Mouse (Mus musculus) forebrain, embryonic 14.5 days (tissue): ENCODE measurements at regions not wholly inside any gene's neighbourhood (a gene's known extent, or its start where the extent isn't known, plus 50 kb on each side); places are given as distances from the start of the nearest gene placed in this dataset.

Experiments
- ATAC-seq: fragments of 200-750 bp; cut with Nextera tagmentation; 2 replicates; pipeline ENCODE4 v1.8.0; 2017; ENCODE audit warnings: mild to moderate bottlenecking, moderate library complexity
- DNase-seq: peaks from one replicate; pipeline ENCODE4 v3.0.0-alpha.2; 2015; ENCODE audit warnings: low spot score
- H3K27ac ChIP-seq: fragments of 300-500 bp; sonication (generic); 2 replicates; pipeline ENCODE4 v1.5.1; 2014; ENCODE audit warnings: low read depth, mild to moderate bottlenecking, control low read depth, low read length, moderate library complexity
- H3K27me3 ChIP-seq: fragments of 300-500 bp; sonication (generic); replicated peaks from 2 replicates; pipeline ENCODE4 v1.6.1; 2014; ENCODE audit warnings: low read length, control low read depth, mixed read lengths; ENCODE audit not compliant: control insufficient read depth, insufficient read depth
- H3K36me3 ChIP-seq: fragments of 300-500 bp; sonication (generic); 2 replicates; pipeline ENCODE4 v1.6.1; 2014; ENCODE audit warnings: low read length, control low read depth; ENCODE audit not compliant: control insufficient read depth, insufficient read depth
- H3K4me1 ChIP-seq: fragments of 300-500 bp; sonication (generic); 2 replicates; pipeline ENCODE4 v1.6.1; 2014; ENCODE audit warnings: antibody characterized with exemption, low read length, control low read depth; ENCODE audit not compliant: control insufficient read depth, insufficient read depth
- H3K4me2 ChIP-seq: fragments of 300-500 bp; sonication (generic); 2 replicates; pipeline ENCODE4 v1.6.1; 2014; ENCODE audit warnings: mild to moderate bottlenecking, control low read depth, low read length
- H3K4me3 ChIP-seq: fragments of 300-500 bp; sonication (generic); 2 replicates; pipeline ENCODE4 v1.5.1; 2014; ENCODE audit warnings: low read depth, low read length, control low read depth
- H3K9ac ChIP-seq: fragments of 300-500 bp; sonication (generic); 2 replicates; pipeline ENCODE4 v1.6.1; 2014; ENCODE audit warnings: mild to moderate bottlenecking, low read length, control low read depth, moderate library complexity
- H3K9me3 ChIP-seq: fragments of 300-500 bp; sonication (generic); replicated peaks from 2 replicates; pipeline ENCODE4 v1.6.1; 2016; ENCODE audit warnings: low read length, control low read depth, mixed read lengths; ENCODE audit not compliant: control insufficient read depth
- WGBS: fragments of 180-500 bp; shearing (Covaris S2); extraction: QIAGEN DNeasy Blood & Tissue Kit; methylation state at CpG from one replicate; pipeline ENCODE4 v1.1.7; 2014; 5-methylcytosine and 5-hydroxymethylcytosine counted together

DNA sequence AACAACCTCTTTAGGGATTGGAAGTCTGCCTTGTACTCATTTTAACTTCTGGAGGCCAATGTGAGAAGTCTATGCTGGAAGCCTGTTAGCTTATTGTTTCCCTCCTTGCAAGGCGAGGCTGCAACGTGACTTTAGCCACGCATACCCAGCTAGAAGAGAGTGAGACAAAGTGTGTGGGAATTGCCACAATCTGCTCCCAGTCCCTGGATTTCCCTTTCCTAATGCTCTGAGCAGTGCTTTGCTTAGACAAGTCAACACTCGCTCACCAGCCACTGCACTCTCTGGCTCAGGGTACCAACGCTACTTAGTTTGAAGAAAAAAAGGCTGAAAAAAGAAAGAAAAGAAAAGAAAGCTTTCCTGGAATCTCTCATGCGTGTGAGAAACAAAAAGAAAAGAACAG, 147.5 kb upstream of the Pik3r1 start:
- H3K9ac ChIP-seq: no peak overlapping the region
- H3K9me3 ChIP-seq: no peaks in the 10 kb centered on the region
- no peak overlapping the region for H3K4me2 ChIP-seq
- DNase-seq: no peak
- WGBS: 36% methylated on average over 6 of the region's 6 CpGs
- H3K27ac ChIP-seq: no peak overlapping the region
- H3K27me3 ChIP-seq: no peaks in the 10 kb centered on the region
- no peak for ATAC-seq
- peaks cover 4% of the 10 kb centered on the region for H3K4me1 ChIP-seq
- no peaks in the 10 kb centered on the region for H3K36me3 ChIP-seq
- no peak overlapping the region for H3K4me3 ChIP-seq

DNA sequence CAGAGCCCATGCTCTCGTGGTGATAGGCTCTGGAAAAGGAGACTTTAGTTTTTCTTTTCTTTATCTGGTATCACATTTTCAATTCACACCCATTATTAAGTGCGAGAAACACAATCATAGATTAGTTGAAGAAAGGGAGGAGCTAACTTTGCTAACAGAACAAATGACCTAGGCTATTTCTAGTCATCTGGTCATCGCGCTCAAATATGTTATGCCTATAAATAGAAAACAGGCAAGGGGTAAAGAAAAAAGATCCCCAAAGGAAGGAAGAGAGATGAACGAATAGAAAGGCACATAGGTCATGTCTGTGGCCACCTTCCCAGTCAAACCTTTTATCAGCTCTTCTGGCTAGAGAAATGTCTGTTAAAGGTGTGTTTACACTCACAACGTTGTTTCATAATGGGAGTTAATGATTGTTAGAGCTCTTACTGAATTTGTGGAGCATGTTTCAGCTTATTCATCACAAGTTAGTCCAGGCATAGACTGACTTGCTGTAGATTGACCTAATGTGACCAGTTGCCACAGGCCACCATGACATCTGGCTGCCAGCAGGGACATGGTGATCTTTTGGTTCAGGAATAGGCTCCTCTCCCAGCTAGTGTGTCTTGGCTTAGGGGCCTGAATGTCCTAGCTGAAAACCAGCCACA, 148.1 kb upstream of the Pik3r1 start:
- DNase-seq: no peak
- Histone ChIP-seq H3K27me3 (no peaks in the 10 kb centered on the region), H3K4me3 (no peak overlapping the region), H3K36me3 (no peaks in the 10 kb centered on the region), H3K27ac (no peak overlapping the region), H3K4me1 (peaks cover 4% of the 10 kb centered on the region), H3K4me2 (no peak overlapping the region), H3K9me3 (no peaks in the 10 kb centered on the region), H3K9ac (no peak overlapping the region)
- no peak for ATAC-seq
- 61% methylated on average over 6 of the region's 6 CpGs for WGBS

DNA sequence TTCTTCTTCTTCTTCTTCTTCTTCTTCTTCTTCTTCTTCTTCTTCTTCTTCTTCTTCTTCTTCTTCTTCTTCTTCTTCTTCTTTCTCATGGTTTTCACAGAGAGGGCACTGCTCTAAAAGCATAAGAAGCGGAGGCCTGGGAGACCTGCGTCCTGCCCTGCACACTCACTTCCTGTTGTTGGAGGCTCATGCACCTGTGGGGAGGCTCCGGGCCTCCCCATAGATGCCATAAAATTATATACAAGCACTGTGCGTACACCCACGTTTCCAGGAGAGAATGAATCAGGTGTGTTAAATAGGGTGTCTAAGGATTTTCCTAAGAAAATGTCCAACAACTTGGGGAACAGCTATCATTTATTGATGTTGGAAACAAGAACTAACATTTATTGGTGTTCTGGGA, 148.9 kb upstream of the Pik3r1 start:
- Histone ChIP-seq H3K9ac (no peak overlapping the region), H3K27ac (no peak overlapping the region), H3K9me3 (no peaks in the 10 kb centered on the region), H3K27me3 (no peaks in the 10 kb centered on the region), H3K4me1 (peaks cover 4% of the 10 kb centered on the region), H3K4me3 (no peak overlapping the region), H3K4me2 (no peak overlapping the region), H3K36me3 (no peaks in the 10 kb centered on the region)
- ATAC-seq: no peak
- 94% methylated on average over 5 of the region's 5 CpGs for WGBS
- DNase-seq: no peak

DNA sequence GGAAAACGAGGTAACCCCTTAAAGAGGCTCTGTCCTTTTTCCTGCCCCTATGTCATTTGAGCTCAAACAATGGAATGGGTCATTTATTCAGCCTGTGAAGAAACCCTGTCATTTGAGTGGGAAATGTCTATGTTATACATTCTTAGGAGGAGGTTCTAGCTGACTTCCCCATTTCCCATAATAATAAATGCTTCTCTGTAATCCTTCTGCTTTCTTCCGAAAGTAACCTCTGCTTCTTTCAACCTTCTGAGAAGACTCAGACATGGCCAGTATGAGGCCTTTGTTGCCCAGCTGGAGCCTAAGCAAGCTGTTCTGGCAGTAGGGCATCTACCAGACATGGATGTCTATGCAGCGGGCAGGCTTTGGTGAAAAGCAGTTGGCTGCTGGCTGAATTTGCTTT, 150.2 kb upstream of the Pik3r1 start:
- Histone ChIP-seq H3K27me3 (no peaks in the 10 kb centered on the region), H3K36me3 (no peaks in the 10 kb centered on the region), H3K4me3 (no peak overlapping the region), H3K9me3 (no peaks in the 10 kb centered on the region), H3K9ac (no peak overlapping the region), H3K4me1 (peaks cover 4% of the 10 kb centered on the region), H3K27ac (no peak overlapping the region), H3K4me2 (no peak overlapping the region)
- no peak for DNase-seq
- 75% methylated on average over 3 of the region's 3 CpGs for WGBS
- no peak for ATAC-seq

DNA sequence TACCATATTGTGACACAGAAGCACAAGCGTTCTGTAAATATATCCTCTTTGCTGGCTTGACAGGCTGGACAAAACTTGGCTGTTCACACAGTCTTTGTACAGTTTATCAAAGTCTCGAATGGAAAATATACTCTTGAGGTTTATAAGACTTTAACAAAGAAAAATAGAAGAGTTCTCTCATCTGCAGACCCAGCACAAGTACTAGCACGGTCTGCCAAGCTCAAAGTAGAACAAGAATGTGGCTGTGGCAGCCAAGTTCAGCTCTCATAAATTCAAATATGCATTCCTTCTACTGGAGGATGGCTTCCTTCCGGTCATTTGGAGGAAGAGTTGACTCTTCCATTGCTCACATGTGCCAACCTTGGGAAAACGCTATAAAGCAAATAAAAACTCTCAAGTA, 151.2 kb upstream of the Pik3r1 start:
- ATAC-seq (no peak), DNase-seq (no peak)
- H3K4me1 ChIP-seq: peaks cover 4% of the 10 kb centered on the region
- H3K4me2 ChIP-seq: no peak overlapping the region
- no peaks in the 10 kb centered on the region for H3K9me3 ChIP-seq
- no peaks in the 10 kb centered on the region for H3K36me3 ChIP-seq
- WGBS: 91% methylated on average over 5 of the region's 5 CpGs
- H3K9ac ChIP-seq: no peak overlapping the region
- no peak overlapping the region for H3K27ac ChIP-seq
- H3K27me3 ChIP-seq: no peaks in the 10 kb centered on the region
- H3K4me3 ChIP-seq: no peak overlapping the region

DNA sequence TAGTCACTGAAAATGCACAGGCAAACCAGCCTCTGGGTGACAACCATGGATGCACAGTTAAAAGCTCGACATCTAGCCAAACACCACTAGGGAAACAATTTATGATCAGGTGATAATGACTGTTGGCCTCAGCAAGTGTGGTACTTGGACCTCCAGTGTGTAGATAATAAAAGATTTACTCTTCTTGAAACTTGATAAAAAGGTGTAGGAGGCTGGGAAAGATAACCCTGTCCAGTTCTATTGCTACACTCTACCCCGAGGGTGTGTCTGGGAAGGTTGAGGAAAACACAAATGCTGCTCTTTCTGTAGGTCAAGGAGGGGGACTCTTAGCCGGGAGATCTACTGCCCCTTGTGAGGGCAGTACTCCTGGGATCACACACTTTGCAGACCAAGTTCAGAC, 152.4 kb upstream of the Pik3r1 start:
- Histone ChIP-seq H3K4me3 (no peak overlapping the region), H3K9me3 (no peaks in the 10 kb centered on the region), H3K9ac (no peak overlapping the region), H3K4me1 (no peaks in the 10 kb centered on the region), H3K27ac (no peak overlapping the region), H3K36me3 (no peaks in the 10 kb centered on the region), H3K4me2 (no peak overlapping the region), H3K27me3 (no peaks in the 10 kb centered on the region)
- WGBS: 83% methylated on average over 3 of the region's 3 CpGs
- ATAC-seq (no peak), DNase-seq (no peak)

DNA sequence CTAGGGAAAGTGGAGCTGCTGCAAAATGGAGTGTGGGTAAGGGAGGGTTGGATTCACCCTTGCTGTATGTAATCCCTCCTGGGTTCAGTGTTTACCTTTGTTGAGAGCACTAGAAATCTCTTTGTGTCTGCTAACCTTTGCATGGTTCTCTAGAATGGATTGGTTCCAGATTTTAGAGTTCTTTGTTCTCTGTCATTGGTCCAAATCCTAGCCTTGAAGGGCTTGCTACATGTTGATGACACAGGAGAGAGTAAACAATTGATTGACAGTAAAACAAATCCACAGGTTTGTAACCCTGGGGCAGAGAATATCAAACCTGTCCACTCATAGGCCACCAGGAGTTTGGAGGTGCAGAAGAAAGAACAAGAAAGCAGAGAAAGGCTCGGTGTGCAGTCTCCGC, 156.6 kb upstream of the Pik3r1 start:
- Histone ChIP-seq H3K27me3 (no peaks in the 10 kb centered on the region), H3K9me3 (no peaks in the 10 kb centered on the region), H3K36me3 (no peaks in the 10 kb centered on the region), H3K27ac (no peak overlapping the region), H3K4me1 (no peaks in the 10 kb centered on the region), H3K9ac (no peak overlapping the region), H3K4me2 (no peak overlapping the region), H3K4me3 (no peak overlapping the region)
- DNase-seq (no peak), ATAC-seq (no peak)
- WGBS: 95% methylated on average over 2 of the region's 2 CpGs

DNA sequence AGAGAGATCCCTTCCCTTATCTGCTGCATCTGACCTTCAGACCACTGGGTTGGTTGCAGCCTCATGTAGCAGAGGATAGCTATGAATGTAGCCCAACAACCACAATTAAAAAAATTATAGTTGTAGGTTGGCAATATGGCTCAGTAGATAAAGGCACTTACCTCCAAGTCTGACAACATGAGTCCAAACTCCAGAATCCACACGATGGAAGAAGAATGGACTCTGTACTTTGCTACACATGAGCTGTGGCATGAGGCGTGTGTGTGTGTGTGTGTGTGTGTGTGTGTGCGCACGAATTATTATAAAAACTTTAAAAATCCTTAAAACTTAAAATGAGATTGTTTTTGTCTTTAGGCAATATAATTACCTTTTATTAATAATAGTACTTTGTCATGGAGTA, 163.2 kb upstream of the Pik3r1 start:
- no peaks in the 10 kb centered on the region for H3K9me3 ChIP-seq

DNA sequence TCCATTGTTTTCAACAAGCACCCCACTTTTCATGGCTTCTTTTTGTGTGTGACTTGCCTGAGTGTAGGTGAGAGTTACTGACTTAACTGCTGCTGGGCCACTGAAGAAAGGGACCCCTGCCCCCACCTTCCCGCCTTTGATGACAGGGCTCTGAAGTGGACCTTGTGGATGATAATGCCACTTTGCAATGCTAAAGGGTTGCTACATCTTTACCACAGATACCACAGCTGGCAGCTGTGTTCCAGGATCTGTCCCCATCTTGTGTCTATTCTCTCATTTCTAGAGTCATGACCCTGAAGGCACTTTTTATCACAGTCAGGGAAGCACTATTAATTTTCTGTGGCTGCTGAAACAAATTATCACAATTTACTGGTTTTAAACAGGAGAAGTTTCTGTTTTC, 163.9 kb upstream of the Pik3r1 start:
- Histone ChIP-seq H3K4me2 (no peak overlapping the region), H3K9ac (no peak overlapping the region)

More for the DNA sequence above, 163.2 kb upstream of the Pik3r1 start:
- ATAC-seq (no peak), DNase-seq (no peak)
- Histone ChIP-seq H3K36me3 (no peaks in the 10 kb centered on the region), H3K9ac (no peak overlapping the region), H3K27me3 (no peaks in the 10 kb centered on the region), H3K27ac (no peak overlapping the region), H3K4me3 (no peak overlapping the region), H3K4me1 (no peaks in the 10 kb centered on the region), H3K4me2 (no peak overlapping the region)
- WGBS: 93% methylated on average over 4 of the region's 4 CpGs

More for the DNA sequence above, 163.9 kb upstream of the Pik3r1 start:
- H3K4me3 ChIP-seq: no peak overlapping the region
- no peaks in the 10 kb centered on the region for H3K9me3 ChIP-seq
- DNase-seq: no peak
- ATAC-seq: no peak
- 85% methylated on average over 1 of the region's 1 CpGs for WGBS
- H3K4me1 ChIP-seq: no peaks in the 10 kb centered on the region
- no peaks in the 10 kb centered on the region for H3K27me3 ChIP-seq
- no peak overlapping the region for H3K27ac ChIP-seq
- no peaks in the 10 kb centered on the region for H3K36me3 ChIP-seq
